Mouse (Mus musculus): ENCODE measurements at regions not wholly inside any gene's neighbourhood (a gene's known extent, or its start where the extent isn't known, plus 50 kb on each side); places are given as distances from the start of the nearest gene placed in this dataset.

- intact Hi-C loops (cut with DNase I) = no loop called here
- DNase-seq (ENCODE audit: low spot score in 2 of 2) = no peak
These were observed 67.8 kb downstream of the Nkx6-1 start for GRCm38 (mm10) chr5:101596996-101597395.

GRCm38 (mm10) chr5:101591236-101591635 lies 73.6 kb downstream of the Nkx6-1 start:
- intact Hi-C loops (cut with DNase I) = loop anchor here (5.0 kb wide), 1 partner anchor 659 kb away; no protein-coding TSS in a partner anchor
- no peak for DNase-seq (ENCODE audit: low spot score in 2 of 2)

DNA sequence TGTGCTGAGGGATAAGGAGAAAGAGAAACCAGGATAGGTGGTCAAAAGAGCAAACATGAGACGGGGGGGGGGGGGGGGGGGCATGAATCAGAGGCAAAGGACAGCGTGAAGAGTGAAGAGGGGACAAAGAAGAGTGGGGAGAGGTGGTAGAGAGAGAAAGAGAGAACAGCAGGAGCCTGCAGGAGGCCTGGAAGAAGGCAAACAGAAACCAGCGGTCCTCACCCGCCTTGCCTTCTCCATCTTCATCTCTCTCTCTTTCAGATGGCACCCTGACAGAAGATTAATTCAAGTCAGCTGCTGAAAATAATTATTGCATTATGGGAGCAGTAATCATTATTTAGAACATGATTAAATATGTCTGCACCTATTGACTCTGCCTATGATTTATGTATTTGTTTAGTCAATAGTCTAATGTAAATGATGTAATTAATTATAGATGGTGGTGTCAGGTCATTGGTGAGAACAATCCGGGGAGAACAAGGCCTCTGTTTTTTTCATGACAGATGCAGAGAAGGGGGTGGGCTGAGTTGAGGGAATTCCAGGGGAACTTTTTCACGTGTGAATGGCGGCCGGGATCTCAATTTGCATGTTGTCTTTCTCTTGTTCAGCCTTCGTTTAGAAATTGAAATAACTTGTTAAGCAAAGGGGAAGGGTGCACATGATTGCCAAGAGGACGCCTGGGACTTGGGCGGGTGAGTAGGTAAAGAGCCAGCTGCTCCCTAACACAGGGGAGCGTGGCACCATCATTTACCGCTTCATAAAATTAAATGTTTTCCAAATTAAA lies 74.3 kb downstream of the Nkx6-1 start:
- intact Hi-C loops (cut with DNase I) = loop anchor here (5.0 kb wide), 1 partner anchor 658 kb away; no protein-coding TSS in a partner anchor
- DNase-seq (ENCODE audit: low spot score in 2 of 2) = no peak

DNA sequence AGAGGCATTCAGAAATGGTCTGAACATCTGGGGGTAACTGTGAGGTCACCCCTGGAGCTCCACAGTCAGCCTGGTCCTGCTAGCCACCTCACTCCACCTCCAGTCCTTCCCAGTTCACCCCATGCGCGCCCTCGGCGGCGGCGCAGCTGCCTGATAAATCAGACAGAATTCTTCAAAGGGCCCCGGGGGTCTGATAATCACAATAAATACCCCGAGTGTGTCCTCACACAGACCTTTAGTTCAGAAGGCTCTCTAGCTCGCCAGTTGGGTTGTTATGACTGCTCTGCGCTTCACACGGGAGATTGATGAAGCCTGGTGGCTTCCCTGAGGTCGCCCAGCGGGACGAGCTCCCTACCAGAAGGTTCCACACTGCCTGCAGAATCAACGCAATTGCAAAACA lies 91.8 kb downstream of the Nkx6-1 start:
- intact Hi-C loops (cut with DNase I) = no loop called here
- DNase-seq (ENCODE audit: low spot score in 2 of 2) = no peak

DNA sequence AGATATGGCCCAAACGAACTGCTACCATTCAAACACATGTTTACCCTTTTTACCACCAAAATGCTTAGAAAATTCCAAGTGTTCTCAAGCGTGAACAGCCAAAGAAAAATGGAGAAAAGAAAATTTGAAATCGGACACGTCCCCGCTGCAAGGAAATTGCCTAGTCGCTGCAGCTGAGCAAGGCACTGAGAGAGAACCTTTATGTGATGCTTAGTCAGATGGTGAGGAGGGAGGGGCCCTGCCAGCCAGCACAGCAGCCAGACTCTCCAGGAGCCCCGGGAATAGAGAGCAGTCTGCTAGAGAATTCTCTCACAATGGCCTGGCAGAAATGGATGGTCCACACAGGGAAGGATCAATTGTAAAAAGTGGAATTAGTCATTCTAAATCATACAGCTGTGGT lies 99.0 kb downstream of the Nkx6-1 start:
- intact Hi-C loops (cut with DNase I) = no loop called here
- peak in 1 of 2 experiments; percentile 2 for DNase-seq (ENCODE audit: low spot score in 2 of 2)

GRCm38 (mm10) chr5:101560366-101560765 lies 104.4 kb downstream of the Nkx6-1 start:
- no peak for DNase-seq (ENCODE audit: low spot score in 2 of 2)
- intact Hi-C loops (cut with DNase I) = no loop called here

DNA sequence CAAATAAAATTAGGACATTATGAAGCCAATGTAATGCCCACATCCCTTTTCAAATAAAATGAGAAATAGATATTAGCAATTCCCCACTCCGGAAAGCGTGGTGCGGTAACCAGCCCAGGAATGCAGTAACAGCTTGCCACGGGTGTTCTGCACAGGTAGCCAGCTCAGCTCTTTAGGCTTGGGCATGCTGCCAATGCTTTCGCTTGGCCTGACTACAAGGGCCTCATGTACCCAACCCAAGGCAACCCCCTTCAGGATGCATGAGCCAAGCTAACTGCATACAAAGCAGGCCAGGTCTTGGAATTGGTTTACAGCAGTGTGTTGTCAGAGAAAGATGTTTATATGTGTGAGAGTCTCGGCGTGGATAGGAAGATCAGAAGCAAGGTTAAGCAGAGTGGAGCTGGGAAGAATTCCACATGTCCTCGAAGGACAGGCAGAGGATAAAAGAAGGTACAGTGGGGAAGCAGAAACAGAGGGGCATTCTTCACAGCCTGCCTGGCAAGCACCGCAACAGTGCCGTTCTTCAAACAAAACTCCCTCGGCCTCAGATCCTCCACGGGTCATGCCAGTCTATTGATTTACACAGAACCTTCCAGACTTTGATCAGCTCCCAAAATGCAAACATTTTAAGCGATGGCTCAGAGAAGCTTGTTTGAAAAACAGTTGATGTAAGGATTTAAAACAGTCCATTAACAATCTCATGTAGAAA lies 106.4 kb downstream of the Nkx6-1 start:
- no peak for DNase-seq (ENCODE audit: low spot score in 2 of 2)
- intact Hi-C loops (cut with DNase I) = no loop called here

- intact Hi-C loops (cut with DNase I) = no loop called here
- DNase-seq (ENCODE audit: low spot score in 2 of 2) = no peak
These were observed 107.6 kb downstream of the Nkx6-1 start for GRCm38 (mm10) chr5:101557156-101557555.

GRCm38 (mm10) chr5:101543326-101543725 lies 121.5 kb downstream of the Nkx6-1 start:
- DNase-seq (ENCODE audit: low spot score in 2 of 2) = no peak
- intact Hi-C loops (cut with DNase I) = no loop called here

GRCm38 (mm10) chr5:101539818-101540217 lies 125.0 kb downstream of the Nkx6-1 start:
- DNase-seq (ENCODE audit: low spot score in 2 of 2) = no peak
- intact Hi-C loops (cut with DNase I) = no loop called here

DNA sequence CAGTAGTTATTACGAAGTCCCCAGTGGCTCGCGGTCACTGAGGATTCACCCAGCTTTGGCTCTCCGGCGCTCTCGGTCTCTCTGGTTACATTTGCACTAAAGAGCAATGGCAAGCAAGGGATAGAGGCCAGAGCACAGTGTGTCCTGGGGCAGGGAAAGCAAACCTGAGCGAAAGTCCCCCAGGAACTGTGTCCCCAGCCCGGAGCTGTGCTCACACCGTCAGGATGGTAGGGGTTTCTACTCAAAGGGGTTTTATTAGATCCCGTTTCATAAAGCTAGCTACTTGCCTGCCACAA lies 125.6 kb downstream of the Nkx6-1 start:
- intact Hi-C loops (cut with DNase I) = no loop called here

GRCm38 (mm10) chr5:101538410-101539253 lies 126.2 kb downstream of the Nkx6-1 start:
- intact Hi-C loops (cut with DNase I) = no loop called here
- DNase-seq (ENCODE audit: low spot score in 2 of 2) = no peak

More for the DNA sequence above, 125.6 kb downstream of the Nkx6-1 start:
- DNase-seq (ENCODE audit: low spot score in 2 of 2) = no peak

DNA sequence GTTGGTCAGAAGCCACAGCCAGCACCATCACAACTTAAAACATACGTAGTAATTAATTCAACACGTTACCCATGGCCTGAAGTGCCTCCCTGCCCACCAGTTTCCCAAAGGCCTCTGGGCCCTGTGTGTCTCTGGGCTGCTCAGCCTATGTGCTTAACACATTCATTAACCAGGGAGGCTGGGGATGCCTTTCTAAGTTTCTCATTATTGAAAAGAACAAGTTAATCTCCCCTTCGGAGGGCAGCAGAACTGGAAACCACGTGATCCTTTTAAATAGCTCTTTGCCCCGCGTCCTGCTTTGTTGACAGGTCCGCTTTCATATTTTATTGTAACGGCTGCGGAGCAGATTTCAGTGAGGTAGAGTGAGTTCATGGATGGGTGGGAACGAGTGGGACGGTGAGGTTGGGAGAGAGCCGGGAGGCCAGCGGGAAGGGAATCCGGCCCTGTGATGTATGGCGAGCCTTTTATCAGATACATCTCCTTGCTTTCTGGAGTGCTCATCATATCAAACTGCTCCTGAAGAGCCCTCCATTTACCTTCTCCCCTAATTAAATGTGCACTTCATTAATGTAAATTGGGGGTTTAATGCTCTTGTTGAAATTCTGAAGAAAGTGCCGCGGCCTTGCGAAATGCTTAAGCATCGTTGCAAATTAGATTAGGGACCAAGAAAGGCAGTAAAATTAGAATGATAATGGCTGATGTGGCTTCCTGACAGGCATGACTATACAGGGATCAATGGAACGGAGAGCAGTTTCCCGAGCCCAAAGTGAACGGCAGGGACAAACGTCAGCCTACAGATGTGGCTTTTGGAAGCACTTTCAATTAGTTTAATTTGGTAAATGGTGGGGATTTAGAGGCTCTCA lies 127.0 kb downstream of the Nkx6-1 start:
- intact Hi-C loops (cut with DNase I) = no loop called here

GRCm38 (mm10) chr5:101535451-101535850 lies 129.3 kb downstream of the Nkx6-1 start:
- DNase-seq (ENCODE audit: low spot score in 2 of 2) = no peak
- intact Hi-C loops (cut with DNase I) = no loop called here

More for the DNA sequence above, 127.0 kb downstream of the Nkx6-1 start:
- no peak for DNase-seq (ENCODE audit: low spot score in 2 of 2)

DNA sequence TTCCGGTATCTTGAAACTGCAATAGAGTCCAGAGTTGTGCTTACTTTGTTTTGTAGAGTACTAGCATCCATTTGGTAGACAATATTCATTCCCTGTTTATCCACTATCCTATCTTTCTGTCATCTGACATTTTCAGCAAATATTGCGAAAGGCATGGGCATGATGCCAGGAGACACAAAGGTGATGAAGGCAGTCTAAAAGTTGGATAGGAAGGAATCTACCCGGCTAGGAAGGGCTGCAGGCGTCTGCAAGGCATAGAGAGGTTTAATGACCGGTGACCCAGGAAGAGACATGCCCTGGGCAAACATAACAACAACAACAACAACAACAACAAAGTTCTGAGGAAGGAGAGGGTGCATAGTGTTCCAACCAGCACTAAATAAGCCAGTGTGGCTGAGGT lies 139.4 kb downstream of the Nkx6-1 start:
- no peak for DNase-seq (ENCODE audit: low spot score in 2 of 2)
- intact Hi-C loops (cut with DNase I) = no loop called here

DNA sequence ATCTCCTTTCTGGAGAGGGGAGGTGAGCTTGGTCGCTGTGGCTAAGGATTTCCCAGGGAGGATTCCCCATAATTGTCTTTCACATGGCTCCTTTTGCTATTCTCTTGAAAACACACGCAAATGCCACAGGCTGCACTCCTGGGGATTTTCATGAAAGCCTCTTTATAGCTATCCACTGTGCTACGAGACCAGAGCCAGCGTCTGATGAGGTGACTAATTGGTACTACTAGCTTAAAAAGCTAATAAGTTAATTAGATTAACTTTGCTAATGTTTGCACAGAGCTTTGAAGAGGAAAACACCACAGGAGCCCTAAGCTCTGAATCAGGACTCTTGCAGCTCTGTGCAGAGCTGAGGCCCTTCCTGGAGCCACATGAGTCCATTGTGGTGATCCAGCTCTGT lies 140.1 kb downstream of the Nkx6-1 start:
- intact Hi-C loops (cut with DNase I) = no loop called here
- DNase-seq (ENCODE audit: low spot score in 2 of 2) = no peak

- intact Hi-C loops (cut with DNase I) = no loop called here
- no peak for DNase-seq (ENCODE audit: low spot score in 2 of 2)
These were observed 140.9 kb downstream of the Nkx6-1 start for GRCm38 (mm10) chr5:101523902-101524301.

DNA sequence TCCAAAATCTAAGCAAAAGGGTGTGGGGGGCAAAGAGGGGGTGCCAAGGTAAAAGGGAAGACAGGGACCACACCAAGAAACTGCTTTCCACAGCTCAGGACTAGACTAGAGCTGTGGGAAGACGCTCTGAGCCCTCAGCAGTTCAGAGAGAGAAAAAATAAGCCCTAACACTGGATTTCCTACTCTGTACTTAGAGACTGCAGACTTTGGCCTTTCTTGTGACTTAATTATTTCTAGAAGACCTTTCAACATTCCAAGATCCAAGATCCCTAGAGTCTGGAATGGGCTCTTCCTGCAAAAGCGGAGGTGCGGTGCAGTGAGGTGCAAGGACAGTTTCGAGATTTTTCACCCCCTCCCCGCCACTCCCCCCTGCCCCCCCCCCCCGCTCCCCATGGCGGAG lies 141.3 kb downstream of the Nkx6-1 start:
- intact Hi-C loops (cut with DNase I) = no loop called here

DNA sequence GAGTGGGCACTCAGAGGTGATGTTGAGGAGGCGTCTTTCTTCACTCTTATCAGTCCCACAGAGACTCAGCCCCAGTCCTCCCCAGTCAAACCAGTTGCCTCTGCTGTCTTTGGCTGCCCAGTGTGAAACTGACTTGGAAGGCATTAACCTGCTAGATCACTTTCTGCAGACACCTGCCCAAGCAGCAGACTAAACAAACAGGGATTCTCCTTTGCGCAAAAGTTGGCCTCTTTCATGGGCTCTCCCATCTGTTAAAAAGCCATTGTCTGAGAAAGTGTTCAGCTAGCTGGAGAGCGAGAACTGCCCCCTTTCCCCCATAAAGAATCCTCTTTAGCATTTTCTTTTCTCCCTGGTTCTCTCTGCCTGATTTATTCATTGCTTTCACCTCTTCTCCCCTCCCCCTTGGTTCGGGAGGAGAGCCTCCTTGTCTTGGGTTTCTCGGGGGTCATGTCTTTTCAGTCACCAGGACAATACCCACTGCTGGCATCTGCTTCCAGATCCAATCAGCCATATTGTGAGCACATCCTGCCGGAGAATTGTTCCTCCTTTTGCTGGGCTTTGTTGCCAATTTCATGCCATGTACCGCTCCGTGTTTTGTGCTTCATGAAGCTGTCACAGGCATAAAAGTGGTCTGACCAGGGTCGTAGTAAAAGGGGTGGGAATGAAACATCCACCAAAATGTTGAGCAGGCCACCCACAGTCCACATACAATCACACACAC lies 143.7 kb downstream of the Nkx6-1 start:
- DNase-seq (ENCODE audit: low spot score in 2 of 2) = no peak
- intact Hi-C loops (cut with DNase I) = no loop called here

More for the DNA sequence above, 141.3 kb downstream of the Nkx6-1 start:
- no peak for DNase-seq (ENCODE audit: low spot score in 2 of 2)
